Mouse (Mus musculus) olfactory bulb, adult 2 months (tissue): ENCODE data around the gene Cd72. TPM values are rescaled to one million over a fixed set of nuclear protein-coding genes. Genes with fewer than 3 reads are reported as not detected.

ENCODE experiments used
- H3K27ac ChIP-seq: fragments of 200-500 bp; 2 replicates; pipeline ENCODE4 v1.5.1; 2012; ENCODE audit warnings: low read depth, low read length; ENCODE audit not compliant: insufficient read depth
- H3K4me1 ChIP-seq: fragments of 200-500 bp; 2 replicates; pipeline ENCODE4 v1.6.1; 2012; ENCODE audit warnings: low read length; ENCODE audit not compliant: control insufficient read depth, insufficient read depth
- H3K4me3 ChIP-seq: fragments of 200-500 bp; 2 replicates; pipeline ENCODE4 v1.5.1; 2012; ENCODE audit warnings: mild to moderate bottlenecking, low read depth, low read length, moderate library complexity; ENCODE audit not compliant: insufficient read depth
- CTCF ChIP-seq: fragments of 200-500 bp; IDR thresholded peaks from 2 replicates; pipeline ENCODE4 v1.5.1; 2012; ENCODE audit warnings: low read depth, mild to moderate bottlenecking, low read length, moderate library complexity; ENCODE audit not compliant: insufficient read depth
- POLR2A ChIP-seq: fragments of 200-500 bp; IDR thresholded peaks from 2 replicates; pipeline ENCODE4 v1.6.1; 2012; ENCODE audit warnings: mild to moderate bottlenecking, low read depth, low read length, moderate library complexity; ENCODE audit not compliant: insufficient read depth
- WGBS: fragments of 180-500 bp; shearing (Covaris S2); methylation state at CpG from one replicate; pipeline ENCODE4 v1.1.7; 2018; 5-methylcytosine and 5-hydroxymethylcytosine counted together
- polyA plus RNA-seq: library from polyadenylated mRNA; stranded (reverse); fragments of >200 nt; gene quantifications from 2 replicates; pipeline ENCODE4 v1.2.4, GENCODE M21; 2012; ENCODE audit warnings: low replicate concordance; ENCODE audit not compliant: missing spikeins, insufficient read depth, insufficient read length

The Cd72 gene
- polyA plus RNA-seq, 1 experiment: not detected

GRCm38 (mm10) chr4:43425648-43426380, 28.6 kb downstream of the Cd72 start:
- WGBS: 51% methylated on average over 31 of the region's 31 CpGs
- Histone ChIP-seq H3K27ac (no peak overlapping the region), H3K4me1 (peaks cover 19% of the 10 kb centered on the region), H3K4me3 (no peak overlapping the region)
- TF ChIP-seq POLR2A: no peak
- no peak for TF ChIP-seq CTCF

- no peak overlapping the region for H3K27ac ChIP-seq
- peaks cover 19% of the 10 kb centered on the region for H3K4me1 ChIP-seq
- 59% methylated on average over 14 of the region's 14 CpGs for WGBS
- TF ChIP-seq POLR2A: no peak
- no peak for TF ChIP-seq CTCF
- H3K4me3 ChIP-seq: no peak overlapping the region
These were observed 29.2 kb downstream of the Cd72 start for GRCm38 (mm10) chr4:43425197-43425596.

- WGBS: 85% methylated on average over 9 of the region's 9 CpGs
- no peak overlapping the region for H3K4me3 ChIP-seq
- no peak overlapping the region for H3K27ac ChIP-seq
- H3K4me1 ChIP-seq: peaks cover 18% of the 10 kb centered on the region
- TF ChIP-seq POLR2A: no peak
- no peak for TF ChIP-seq CTCF
These were observed 30.4 kb downstream of the Cd72 start for GRCm38 (mm10) chr4:43424072-43424471.

GRCm38 (mm10) chr4:43423267-43423934, 31.0 kb downstream of the Cd72 start:
- H3K4me1 ChIP-seq: peaks cover 14% of the 10 kb centered on the region
- 87% methylated on average over 20 of the region's 20 CpGs for WGBS
- no peak overlapping the region for H3K4me3 ChIP-seq
- TF ChIP-seq CTCF (no peak), POLR2A (no peak)
- H3K27ac ChIP-seq: no peak overlapping the region

GRCm38 (mm10) chr4:43421632-43422240, 32.7 kb downstream of the Cd72 start:
- TF ChIP-seq POLR2A (no peak), CTCF (no peak)
- Histone ChIP-seq H3K4me3 (no peak overlapping the region), H3K4me1 (peaks cover 11% of the 10 kb centered on the region), H3K27ac (no peak overlapping the region)
- WGBS: 83% methylated on average over 28 of the region's 28 CpGs

GRCm38 (mm10) chr4:43420305-43420704, 34.1 kb downstream of the Cd72 start:
- WGBS: 2% methylated on average over 6 of the region's 6 CpGs
- no peak overlapping the region for H3K4me3 ChIP-seq
- H3K27ac ChIP-seq: no peak overlapping the region
- TF ChIP-seq CTCF (no peak), POLR2A (no peak)
- H3K4me1 ChIP-seq: peaks cover 22% of the 10 kb centered on the region

GRCm38 (mm10) chr4:43419801-43420281, 34.6 kb downstream of the Cd72 start:
- WGBS: 68% methylated on average over 9 of the region's 9 CpGs
- TF ChIP-seq POLR2A (no peak), CTCF (no peak)
- Histone ChIP-seq H3K4me1 (peaks cover 23% of the 10 kb centered on the region), H3K27ac (no peak overlapping the region), H3K4me3 (no peak overlapping the region)

- 62% methylated on average over 15 of the region's 15 CpGs for WGBS
- H3K4me1 ChIP-seq: peaks cover 23% of the 10 kb centered on the region
- TF ChIP-seq CTCF: no peak
- no peak for TF ChIP-seq POLR2A
- no peak overlapping the region for H3K27ac ChIP-seq
- H3K4me3 ChIP-seq: no peak overlapping the region
These were observed 35.3 kb downstream of the Cd72 start for GRCm38 (mm10) chr4:43418973-43419656.
